Mouse (Mus musculus) forebrain, embryonic 16.5 days (tissue): ENCODE data around the gene Abcg8. TPM values are rescaled to one million over a fixed set of nuclear protein-coding genes. Genes with fewer than 3 reads are reported as not detected.

Experiments used
- ATAC-seq: fragments of 200-750 bp; cut with Nextera tagmentation; 2 replicates; pipeline ENCODE4 v1.8.0; 2017; ENCODE audit warnings: mild to moderate bottlenecking, moderate library complexity
- H3K27ac ChIP-seq: fragments of 300-500 bp; sonication (generic); 2 replicates; pipeline ENCODE4 v1.5.1; 2014; ENCODE audit warnings: low read length, control low read depth
- H3K27me3 ChIP-seq: fragments of 300-500 bp; sonication (generic); replicated peaks from 2 replicates; pipeline ENCODE4 v1.6.1; 2014; ENCODE audit warnings: low read length; ENCODE audit not compliant: control insufficient read depth, insufficient read depth
- H3K36me3 ChIP-seq: fragments of 300-500 bp; sonication (generic); 2 replicates; pipeline ENCODE4 v1.6.1; 2014; ENCODE audit not compliant: control insufficient read depth, insufficient read depth
- H3K4me1 ChIP-seq: fragments of 300-500 bp; sonication (generic); replicated peaks from 2 replicates; pipeline ENCODE4 v1.6.1; 2014; ENCODE audit warnings: low read length; ENCODE audit not compliant: control insufficient read depth, insufficient read depth
- H3K4me2 ChIP-seq: fragments of 300-500 bp; sonication (generic); 2 replicates; pipeline ENCODE4 v1.6.1; 2014; ENCODE audit warnings: mild to moderate bottlenecking, low read length, control low read depth
- H3K4me3 ChIP-seq: fragments of 300-500 bp; sonication (generic); replicated peaks from 2 replicates; pipeline ENCODE4 v1.5.1; 2014; ENCODE audit warnings: mild to moderate bottlenecking, low read length, control low read depth
- H3K9ac ChIP-seq: fragments of 300-500 bp; sonication (generic); replicated peaks from 2 replicates; pipeline ENCODE4 v1.6.1; 2014; ENCODE audit warnings: low read depth, low read length, control low read depth
- H3K9me3 ChIP-seq: fragments of 300-500 bp; sonication (generic); 2 replicates; pipeline ENCODE4 v1.6.1; 2016; ENCODE audit warnings: low read length; ENCODE audit not compliant: control insufficient read depth
- WGBS: fragments of 180-500 bp; shearing (Covaris S2); extraction: QIAGEN DNeasy Blood & Tissue Kit; methylation state at CpG from one replicate; pipeline ENCODE4 v1.1.7; 2014; 5-methylcytosine and 5-hydroxymethylcytosine counted together
- polyA plus RNA-seq: library from polyadenylated mRNA; unstranded; fragments of >200 nt; fragmentation: Nextera tagmentation; extraction: Ambion mirVana; gene quantifications from 2 replicates; pipeline ENCODE4 v1.2.1, GENCODE M21; 2015

The Abcg8 gene
- polyA plus RNA-seq, 1 experiment from 2014 or later = not detected

- H3K4me2 ChIP-seq = no peak overlapping the region
- no peak overlapping the region for H3K9ac ChIP-seq
- no peaks in the 10 kb centered on the region for H3K9me3 ChIP-seq
- ATAC-seq = no peak
- no peaks in the 10 kb centered on the region for H3K4me1 ChIP-seq
- WGBS = 91% methylated on average over 8 of the region's 8 CpGs
- H3K27me3 ChIP-seq = no peaks in the 10 kb centered on the region
- H3K27ac ChIP-seq = no peak overlapping the region
- peaks cover 3% of the 10 kb centered on the region; the same call in 1 of the 2 replicates for H3K36me3 ChIP-seq
- H3K4me3 ChIP-seq = no peak overlapping the region
These were observed 56.5 kb downstream of the Abcg8 start for GRCm38 (mm10) chr17:84732612-84733011.

GRCm38 (mm10) chr17:84736719-84737118, 60.6 kb downstream of the Abcg8 start:
- no peaks in the 10 kb centered on the region for H3K27me3 ChIP-seq
- no peak overlapping the region for H3K4me3 ChIP-seq
- H3K4me2 ChIP-seq = no peak overlapping the region
- H3K9me3 ChIP-seq = no peaks in the 10 kb centered on the region
- no peak for ATAC-seq
- 81% methylated on average over 9 of the region's 9 CpGs for WGBS
- no peak overlapping the region for H3K9ac ChIP-seq
- no peaks in the 10 kb centered on the region for H3K36me3 ChIP-seq
- no peaks in the 10 kb centered on the region for H3K4me1 ChIP-seq
- no peak overlapping the region for H3K27ac ChIP-seq

GRCm38 (mm10) chr17:84738073-84738797, 62.1 kb downstream of the Abcg8 start:
- no peak for ATAC-seq

GRCm38 (mm10) chr17:84744256-84744655, 68.2 kb downstream of the Abcg8 start:
- Histone ChIP-seq H3K9ac (no peak overlapping the region), H3K27ac (no peak overlapping the region), H3K27me3 (no peaks in the 10 kb centered on the region), H3K9me3 (no peaks in the 10 kb centered on the region), H3K4me1 (peaks cover 17% of the 10 kb centered on the region), H3K4me2 (no peak overlapping the region), H3K4me3 (no peak overlapping the region), H3K36me3 (no peaks in the 10 kb centered on the region)
- no peak for ATAC-seq
- WGBS = 70% methylated on average over 4 of the region's 4 CpGs

More at GRCm38 (mm10) chr17:84738073-84738797, 62.1 kb downstream of the Abcg8 start:
- Histone ChIP-seq H3K27ac (no peak overlapping the region), H3K9me3 (no peaks in the 10 kb centered on the region), H3K9ac (no peak overlapping the region), H3K4me1 (no peaks in the 10 kb centered on the region), H3K4me3 (no peak overlapping the region), H3K36me3 (no peaks in the 10 kb centered on the region), H3K27me3 (no peaks in the 10 kb centered on the region), H3K4me2 (no peak overlapping the region)
- 73% methylated on average over 9 of the region's 9 CpGs for WGBS

GRCm38 (mm10) chr17:84745001-84745400, 68.9 kb downstream of the Abcg8 start:
- WGBS = 42% methylated on average over 9 of the region's 9 CpGs
- Histone ChIP-seq H3K9ac (no peak overlapping the region), H3K27me3 (no peaks in the 10 kb centered on the region), H3K4me2 (no peak overlapping the region), H3K27ac (no peak overlapping the region), H3K9me3 (no peaks in the 10 kb centered on the region), H3K4me3 (no peak overlapping the region), H3K36me3 (no peaks in the 10 kb centered on the region), H3K4me1 (peaks cover 22% of the 10 kb centered on the region)
- ATAC-seq = no peak

- H3K4me2 ChIP-seq = no peak overlapping the region
These were observed 71.1 kb downstream of the Abcg8 start for GRCm38 (mm10) chr17:84747212-84747611.

GRCm38 (mm10) chr17:84748152-84748682, 72.1 kb downstream of the Abcg8 start:
- Histone ChIP-seq H3K9me3 (no peaks in the 10 kb centered on the region), H3K4me2 (no peak overlapping the region), H3K27me3 (no peaks in the 10 kb centered on the region), H3K36me3 (0 out of 2 replicates have a peak, but pooled peaks cover 2% of the 10 kb centered on the region), H3K4me1 (peaks cover 41% of the 10 kb centered on the region), H3K27ac (no peak overlapping the region), H3K4me3 (no peak overlapping the region), H3K9ac (no peak overlapping the region)
- ATAC-seq = no peak
- 77% methylated on average over 9 of the region's 9 CpGs for whole genome bisulfite sequencing

More at GRCm38 (mm10) chr17:84747212-84747611, 71.1 kb downstream of the Abcg8 start:
- 22% methylated on average over 6 of the region's 6 CpGs for WGBS
- Histone ChIP-seq H3K4me1 (peaks cover 41% of the 10 kb centered on the region), H3K36me3 (no peaks in the 10 kb centered on the region), H3K9ac (no peak overlapping the region), H3K9me3 (no peaks in the 10 kb centered on the region), H3K27ac (no peak overlapping the region), H3K27me3 (no peaks in the 10 kb centered on the region), H3K4me3 (no peak overlapping the region)
- ATAC-seq = no peak; the same call in 1 of the 2 replicates

GRCm38 (mm10) chr17:84749297-84749696, 73.2 kb downstream of the Abcg8 start:
- Histone ChIP-seq H3K27me3 (no peaks in the 10 kb centered on the region), H3K36me3 (0 out of 2 replicates have a peak, but pooled peaks cover 3% of the 10 kb centered on the region), H3K4me3 (no peak overlapping the region), H3K9me3 (no peaks in the 10 kb centered on the region), H3K27ac (no peak overlapping the region), H3K9ac (no peak overlapping the region), H3K4me1 (peaks cover 41% of the 10 kb centered on the region), H3K4me2 (no peak overlapping the region; the same call in 1 of the 2 replicates)
- ATAC-seq = peak; percentile 91
- 12% methylated on average over 8 of the region's 8 CpGs for WGBS
